In the genomic region with DNA sequence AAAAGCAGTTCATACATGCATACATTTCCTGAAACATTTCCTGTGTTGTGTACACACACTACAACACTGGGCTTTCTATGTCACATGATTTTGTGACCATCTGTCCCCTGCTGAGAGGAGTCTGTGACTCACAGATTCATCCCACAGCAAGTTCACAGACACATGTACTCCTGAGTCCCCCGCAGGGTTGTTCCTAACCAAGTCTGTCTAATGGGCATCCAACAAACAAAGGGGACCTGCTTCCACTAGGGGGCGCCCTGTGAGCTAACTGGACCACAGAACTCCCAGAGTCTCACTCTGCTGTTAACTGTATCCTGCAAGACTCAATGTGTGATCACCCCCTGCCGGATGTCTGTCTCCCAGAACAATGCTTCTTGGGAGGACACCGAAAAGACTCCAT, we compare ENCODE assay signal across 8 mouse cellular contexts.
A peak's percentile ranks its signal among the peaks of the same experiment; 100 is the strongest.
DNase-seq lines count a peak whose midpoint lies in the region; ATAC-seq and TF ChIP-seq lines count a peak whose summit lies in the region.

No protein-coding gene starts in this region.

- no peak overlapping the region for H3K27ac ChIP-seq in gastrocnemius, adult 2 months
- peak overlapping the region; percentile 37; the same call in 1 of the 2 replicates for H3K27ac ChIP-seq in midbrain, embryonic 14.5 days (replicated peaks; ENCODE audit: low read depth, low read length)
- H3K27ac ChIP-seq in midbrain, embryonic 10.5 days (replicated peaks), result no peak overlapping the region
- H3K27ac ChIP-seq in heart, embryonic 11.5 days (ENCODE audit: low read depth, low read length), result no peak overlapping the region

- no peaks in the 10 kb centered on the region for H3K36me3 ChIP-seq in midbrain, embryonic 14.5 days (ENCODE audit: control insufficient read depth, insufficient read depth, low read length)
- no peaks in the 10 kb centered on the region for H3K36me3 ChIP-seq in midbrain, embryonic 10.5 days
- H3K36me3 ChIP-seq in heart, embryonic 11.5 days (ENCODE audit: control insufficient read depth, insufficient read depth, low read length), result no peaks in the 10 kb centered on the region

- no peaks in the 10 kb centered on the region for H3K9me3 ChIP-seq in midbrain, embryonic 14.5 days (ENCODE audit: control insufficient read depth, low read length)
- peaks cover 9% of the 10 kb centered on the region for H3K9me3 ChIP-seq in midbrain, embryonic 10.5 days (replicated peaks)
- peaks cover 5% of the 10 kb centered on the region for H3K9me3 ChIP-seq in heart, embryonic 11.5 days (replicated peaks; ENCODE audit: control insufficient read depth, low read length)

- H3K9ac ChIP-seq in midbrain, embryonic 14.5 days (replicated peaks; ENCODE audit: low read length), result no peak overlapping the region
- no peak overlapping the region for H3K9ac ChIP-seq in heart, embryonic 11.5 days (ENCODE audit: low read depth, low read length)

- no peak for ATAC-seq in midbrain, embryonic 14.5 days (ENCODE audit: low FRiP score, low TSS enrichment)
- ATAC-seq in heart, embryonic 11.5 days (replicated peaks; ENCODE audit: insufficient number of reproducible peaks, low FRiP score, low TSS enrichment), result no peak

- H3K27me3 ChIP-seq in midbrain, embryonic 14.5 days (ENCODE audit: control insufficient read depth, insufficient read depth, low read length), result no peaks in the 10 kb centered on the region
- H3K27me3 ChIP-seq in midbrain, embryonic 10.5 days (ENCODE audit: low read depth, poor library complexity, severe bottlenecking), result no peaks in the 10 kb centered on the region
- H3K27me3 ChIP-seq in heart, embryonic 11.5 days (ENCODE audit: control insufficient read depth, insufficient read depth, low read length), result no peaks in the 10 kb centered on the region

- H3K4me1 ChIP-seq in midbrain, embryonic 14.5 days (ENCODE audit: control insufficient read depth, insufficient read depth, low read length), result peaks cover 6% of the 10 kb centered on the region; the same call in 1 of the 2 replicates
- H3K4me1 ChIP-seq in midbrain, embryonic 10.5 days, result peaks cover 10% of the 10 kb centered on the region
- no peaks in the 10 kb centered on the region for H3K4me1 ChIP-seq in heart, embryonic 11.5 days (ENCODE audit: control insufficient read depth, insufficient read depth, low read length)

- no peak overlapping the region for H3K4me2 ChIP-seq in midbrain, embryonic 14.5 days (ENCODE audit: low read length)
- H3K4me2 ChIP-seq in heart, embryonic 11.5 days, result no peak overlapping the region

- 0 out of 2 replicates have a peak, but pooled peaks have one; percentile 6 for TF ChIP-seq CTCF in gastrocnemius, adult 2 months (IDR thresholded peaks at IDR 0.05)

- H3K4me3 ChIP-seq in gastrocnemius, adult 2 months, result no peak overlapping the region
- H3K4me3 ChIP-seq in midbrain, embryonic 14.5 days (replicated peaks; ENCODE audit: low read depth, low read length), result no peak overlapping the region
- no peak overlapping the region for H3K4me3 ChIP-seq in midbrain, embryonic 10.5 days
- H3K4me3 ChIP-seq in heart, embryonic 11.5 days (ENCODE audit: low read depth, low read length), result no peak overlapping the region

- intact Hi-C loops in gastrocnemius, adult 2 months (cut with DNase I), result no loop called here
- intact Hi-C loops in gastrocnemius, postnatal 14 days (cut with DNase I; ENCODE audit: low total_unique reads), result no loop called here

- DNase-seq in gastrocnemius, adult 2 months, result no peak
- DNase-seq in gastrocnemius, postnatal 14 days, result no peak
- no peak for DNase-seq in midbrain, embryonic 14.5 days
- no peak for DNase-seq in midbrain, embryonic 10.5 days (ENCODE audit: low spot score)
- DNase-seq in cerebellum, postnatal 36 days, result peak; percentile 69 to 70
- DNase-seq in right cerebral cortex, postnatal 25 days, result peak; percentile 37
- DNase-seq in spleen, postnatal 14 days (ENCODE audit: low spot score in 2 of 2), result no peak

- WGBS in midbrain, embryonic 14.5 days, result 81% methylated on average over 4 of the region's 4 CpGs
- WGBS in midbrain, embryonic 10.5 days, result 80% methylated on average over 4 of the region's 4 CpGs
- WGBS in heart, embryonic 11.5 days (ENCODE audit: insufficient replicate concordance), result 77% methylated on average over 4 of the region's 4 CpGs

Comparison
In these comparisons a context has a peak if more than half of its experiments do, and no peak if none do; other contexts are left out.
1. DNase-seq: peak in cerebellum, postnatal 36 days (2 of 2) and right cerebral cortex, postnatal 25 days (single experiment); none in gastrocnemius, adult 2 months (single experiment), gastrocnemius, postnatal 14 days (single experiment), midbrain, embryonic 14.5 days (single experiment), midbrain, embryonic 10.5 days (single experiment) and spleen, postnatal 14 days (0 of 2).